Mouse (Mus musculus): ENCODE data around the gene Atp10b. TPM values are rescaled to one million over a fixed set of nuclear protein-coding genes. Genes with fewer than 3 reads are reported as not detected.
A peak's percentile ranks its signal among the peaks of the same experiment; 100 is the strongest.

Atp10b gene
- total RNA-seq, 2 experiments from 2014 or later, result 0.32 to 0.54 TPM

GRCm38 (mm10) chr11:43160188-43160942 is 10.7 kb downstream of the Atp10b start:
- TF ChIP-seq CTCF (IDR thresholded peaks at IDR 0.05), result no peak
- intact Hi-C loops (cut with DNase I), result no loop called here
- DNase-seq (ENCODE audit: extremely low spot score in 1 of 2, low spot score in 2 of 2), result no peak
- H3K4me3 ChIP-seq, result no peak overlapping the region
- H3K27ac ChIP-seq, result no peak overlapping the region

DNA sequence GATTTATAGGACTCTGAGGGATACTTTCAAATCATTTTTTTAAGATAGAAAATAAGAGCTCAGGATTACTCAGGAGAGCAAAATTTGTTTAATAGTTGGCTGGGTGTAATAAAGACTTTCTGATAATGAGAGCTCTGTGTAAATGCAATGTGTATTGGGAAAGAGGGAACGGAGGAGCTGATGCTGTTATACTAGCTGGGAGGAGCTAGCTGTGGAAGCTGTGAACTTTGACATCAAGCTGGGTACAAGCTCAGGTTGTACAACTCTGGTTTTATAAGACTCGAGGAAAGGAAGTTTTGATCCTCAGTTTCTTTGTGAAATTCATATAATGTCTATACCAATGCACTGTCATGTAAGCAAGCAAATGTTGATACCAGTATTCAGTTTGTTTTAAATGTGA is 20.9 kb downstream of the Atp10b start:
- no peak for DNase-seq (ENCODE audit: extremely low spot score in 1 of 2, low spot score in 2 of 2)
- Histone ChIP-seq H3K27ac (no peak overlapping the region), H3K4me3 (no peak overlapping the region)
- no peak for TF ChIP-seq CTCF (IDR thresholded peaks at IDR 0.05)
- intact Hi-C loops (cut with DNase I), result no loop called here

DNA sequence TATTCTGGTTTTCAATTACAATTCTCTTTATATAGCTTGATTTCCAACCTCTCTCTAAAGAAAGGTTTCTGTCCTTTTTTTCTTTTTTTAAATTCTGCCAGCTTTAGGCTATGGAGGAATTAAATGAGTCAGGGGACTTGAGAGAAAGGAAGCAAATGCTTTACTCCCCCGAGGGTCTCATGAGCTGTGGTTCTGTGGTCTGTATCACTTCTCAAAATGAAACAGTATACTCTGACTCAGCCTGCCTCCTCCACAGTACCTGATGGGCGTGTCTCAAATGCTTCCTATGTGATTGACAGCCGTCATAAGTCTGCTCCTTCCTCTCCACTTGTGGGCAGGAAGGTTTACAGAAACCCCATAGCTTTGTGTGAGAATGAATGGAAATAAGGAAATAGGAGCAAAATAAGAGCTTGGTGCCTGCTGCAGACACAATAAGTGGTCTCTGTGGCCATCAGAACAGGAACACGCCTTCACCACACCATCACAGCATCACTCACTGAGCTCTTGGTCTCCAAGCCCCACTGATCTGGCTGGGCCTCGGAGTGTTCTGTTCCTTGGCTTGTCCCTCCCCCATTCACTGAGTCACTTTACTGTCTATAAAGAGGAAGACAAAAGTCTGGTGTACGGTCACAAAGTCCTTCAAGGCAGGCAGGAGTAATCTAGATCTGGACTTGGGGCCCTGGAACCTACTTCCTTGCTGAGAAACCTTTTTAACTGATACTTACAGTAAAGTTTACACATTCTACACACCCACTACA is 24.9 kb downstream of the Atp10b start:
- no peak for TF ChIP-seq CTCF (IDR thresholded peaks at IDR 0.05)
- Histone ChIP-seq H3K4me3 (no peak overlapping the region), H3K27ac (no peak overlapping the region)
- intact Hi-C loops (cut with DNase I), result no loop called here
- no peak for DNase-seq (ENCODE audit: extremely low spot score in 1 of 2, low spot score in 2 of 2)

GRCm38 (mm10) chr11:43182401-43182800 is 32.7 kb downstream of the Atp10b start:
- no peak for TF ChIP-seq CTCF (IDR thresholded peaks at IDR 0.05)
- intact Hi-C loops (cut with DNase I), result no loop called here
- H3K27ac ChIP-seq, result no peak overlapping the region
- DNase-seq (ENCODE audit: extremely low spot score in 1 of 2, low spot score in 2 of 2), result no peak
- H3K4me3 ChIP-seq, result no peak overlapping the region

- no peak overlapping the region for H3K27ac ChIP-seq
- H3K4me3 ChIP-seq, result no peak overlapping the region
- no peak for TF ChIP-seq CTCF (IDR thresholded peaks at IDR 0.05)
- intact Hi-C loops (cut with DNase I), result no loop called here
- DNase-seq (ENCODE audit: extremely low spot score in 1 of 2, low spot score in 2 of 2), result peak in 1 of 2 experiments; percentile 15
Measured at GRCm38 (mm10) chr11:43182816-43183215, 33.1 kb downstream of the Atp10b start.

DNA sequence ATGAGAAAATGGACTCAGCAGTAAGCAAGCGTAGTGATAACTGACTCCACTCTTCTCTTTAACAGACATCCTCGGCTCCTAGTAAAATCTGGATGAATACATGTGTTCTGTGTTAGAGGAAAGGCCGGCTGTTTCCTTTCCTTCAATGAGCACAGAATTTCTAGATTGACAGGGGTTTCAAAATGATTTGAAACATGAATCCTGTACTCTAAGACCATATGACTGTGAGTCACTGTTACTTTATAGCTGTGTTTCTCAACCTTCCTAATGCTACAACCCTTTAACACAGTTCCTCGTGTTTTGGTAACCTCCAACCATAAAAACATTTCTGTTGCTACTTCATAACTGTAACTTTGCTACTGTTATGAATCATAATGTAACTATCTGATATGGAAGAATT is 33.8 kb downstream of the Atp10b start:
- intact Hi-C loops (cut with DNase I), result no loop called here

GRCm38 (mm10) chr11:43186291-43186690 is 36.6 kb downstream of the Atp10b start:
- intact Hi-C loops (cut with DNase I), result loop anchor here (5.0 kb wide), 1 partner anchor 89 kb away; no protein-coding TSS in a partner anchor
- TF ChIP-seq CTCF (IDR thresholded peaks at IDR 0.05), result no peak
- no peak for DNase-seq (ENCODE audit: extremely low spot score in 1 of 2, low spot score in 2 of 2)
- Histone ChIP-seq H3K27ac (no peak overlapping the region), H3K4me3 (no peak overlapping the region)

More for the DNA sequence above, 33.8 kb downstream of the Atp10b start:
- Histone ChIP-seq H3K4me3 (no peak overlapping the region), H3K27ac (no peak overlapping the region)
- no peak for TF ChIP-seq CTCF (IDR thresholded peaks at IDR 0.05)
- DNase-seq (ENCODE audit: extremely low spot score in 1 of 2, low spot score in 2 of 2), result no peak

DNA sequence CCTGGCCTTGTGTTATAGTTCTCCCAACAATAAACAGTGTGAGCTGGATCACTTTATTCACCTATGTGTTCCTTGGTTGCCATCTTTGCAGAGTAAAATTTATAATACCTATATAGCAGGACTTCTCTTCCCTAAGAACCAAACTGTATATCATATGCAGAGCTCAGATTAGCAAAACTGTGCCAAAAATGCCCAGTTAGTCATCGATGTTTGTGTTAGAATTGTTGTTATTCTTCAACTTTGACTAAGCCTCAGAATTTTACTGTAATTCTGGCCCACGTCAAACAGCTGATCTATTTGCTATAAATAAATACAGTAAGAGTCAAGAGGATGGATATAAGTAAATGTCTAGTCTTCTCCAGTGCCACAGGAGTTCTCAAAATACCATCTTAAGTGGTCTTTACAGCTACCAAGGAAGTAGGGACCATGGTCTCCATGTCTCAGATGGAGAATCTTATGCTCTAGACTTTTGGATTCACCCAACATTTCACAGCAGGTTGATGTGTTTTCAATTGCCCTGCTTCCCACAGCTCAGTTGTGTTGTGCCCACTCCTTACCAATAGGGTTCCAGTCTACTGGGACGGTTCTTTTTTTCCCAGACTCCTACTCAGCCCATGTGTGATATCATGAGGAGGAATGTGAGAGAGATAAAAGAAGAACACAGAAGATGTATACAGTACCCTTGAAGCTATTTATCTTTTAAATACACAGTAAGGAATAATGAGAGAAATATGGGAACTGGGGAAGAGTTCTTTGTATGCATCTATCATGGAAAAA is 40.3 kb downstream of the Atp10b start:
- intact Hi-C loops (cut with DNase I), result loop anchor here (5.0 kb wide), 1 partner anchor 93 kb away; no protein-coding TSS in a partner anchor
- no peak overlapping the region for H3K27ac ChIP-seq
- DNase-seq (ENCODE audit: extremely low spot score in 1 of 2, low spot score in 2 of 2), result no peak
- H3K4me3 ChIP-seq, result no peak overlapping the region
- TF ChIP-seq CTCF (IDR thresholded peaks at IDR 0.05), result no peak

DNA sequence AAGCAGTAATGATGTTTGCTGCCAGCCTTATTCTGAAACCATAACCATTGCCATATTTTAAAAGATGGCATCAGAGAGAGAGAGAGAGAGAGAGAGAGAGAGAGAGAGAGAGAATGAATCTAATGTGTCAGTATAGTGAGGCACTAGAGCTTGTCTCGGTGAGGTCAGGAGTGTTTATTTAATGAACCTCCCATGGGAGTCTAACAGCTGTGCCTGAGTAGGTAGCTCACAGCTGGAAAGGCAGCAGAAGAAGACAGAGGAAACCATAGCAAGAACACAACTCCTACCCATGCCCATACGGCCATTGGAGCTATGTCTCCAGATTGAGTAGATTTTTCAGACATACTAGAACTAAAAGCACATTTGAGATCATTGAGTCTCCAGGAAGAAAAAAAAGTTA is 49.1 kb downstream of the Atp10b start:
- no peak for DNase-seq (ENCODE audit: extremely low spot score in 1 of 2, low spot score in 2 of 2)
- Histone ChIP-seq H3K4me3 (no peak overlapping the region), H3K27ac (no peak overlapping the region)
- no peak for TF ChIP-seq CTCF (IDR thresholded peaks at IDR 0.05)
- intact Hi-C loops (cut with DNase I), result no loop called here

DNA sequence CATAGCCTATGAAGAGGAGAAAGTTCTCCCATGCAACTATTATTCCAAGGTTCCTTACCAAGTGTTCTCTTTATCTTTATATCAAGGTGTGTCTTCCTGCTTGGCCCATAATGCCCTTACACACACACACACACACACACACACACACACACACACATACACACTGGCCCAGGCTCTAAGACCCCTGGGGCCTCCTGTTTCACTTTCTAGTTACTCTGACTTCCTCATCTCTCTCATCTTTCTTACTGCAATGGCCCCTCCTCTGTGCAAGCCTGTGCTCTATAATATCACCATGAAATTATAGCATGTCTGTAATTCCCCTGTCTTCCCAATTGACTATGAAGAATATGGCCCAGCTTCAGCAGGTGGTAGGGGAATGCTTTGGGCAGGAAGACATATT is 49.7 kb downstream of the Atp10b start:
- DNase-seq (ENCODE audit: extremely low spot score in 1 of 2, low spot score in 2 of 2), result no peak
- TF ChIP-seq CTCF (IDR thresholded peaks at IDR 0.05), result no peak
- intact Hi-C loops (cut with DNase I), result no loop called here

DNA sequence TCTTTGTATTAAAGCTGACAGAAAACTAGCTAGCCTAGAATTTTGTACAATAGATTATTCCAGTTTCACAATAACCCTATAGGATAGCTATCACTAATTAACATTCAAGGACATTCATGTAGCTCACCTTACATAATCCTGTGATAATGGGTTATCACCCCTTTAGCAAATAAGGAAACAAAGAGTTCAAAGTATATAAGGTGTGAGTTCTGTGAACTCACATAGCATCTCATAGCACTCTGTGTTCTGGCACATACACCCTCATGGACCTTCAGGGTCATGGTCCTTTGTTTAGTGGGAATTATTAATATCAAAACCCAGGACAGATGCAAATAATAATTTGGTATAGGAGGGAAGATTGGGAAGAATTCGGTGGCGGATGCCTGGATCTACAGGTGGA is 50.4 kb downstream of the Atp10b start:
- TF ChIP-seq CTCF (IDR thresholded peaks at IDR 0.05), result no peak
- H3K4me3 ChIP-seq, result no peak overlapping the region
- no peak for DNase-seq (ENCODE audit: extremely low spot score in 1 of 2, low spot score in 2 of 2)
- intact Hi-C loops (cut with DNase I), result no loop called here
- H3K27ac ChIP-seq, result no peak overlapping the region

More for the DNA sequence above, 49.7 kb downstream of the Atp10b start:
- Histone ChIP-seq H3K27ac (no peak overlapping the region), H3K4me3 (no peak overlapping the region)

- no peak for DNase-seq (ENCODE audit: extremely low spot score in 1 of 2, low spot score in 2 of 2)
- TF ChIP-seq CTCF (IDR thresholded peaks at IDR 0.05), result no peak
- intact Hi-C loops (cut with DNase I), result no loop called here
Measured at GRCm38 (mm10) chr11:43203580-43203979, 53.9 kb downstream of the Atp10b start.

More at GRCm38 (mm10) chr11:43203580-43203979, 53.9 kb downstream of the Atp10b start:
- H3K4me3 ChIP-seq, result no peak overlapping the region
- no peak overlapping the region for H3K27ac ChIP-seq

Measured in left cerebral cortex, adult 2 months (tissue).